Mouse (Mus musculus) cortical plate, adult 2 months (tissue): ENCODE results near the gene Lbhd1.

Experiments used
- CTCF ChIP-seq: fragments of 200-500 bp; IDR thresholded peaks from 2 replicates; pipeline ENCODE4 v1.5.1; 2011; ENCODE audit warnings: mild to moderate bottlenecking, control low read depth, low read length; ENCODE audit not compliant: insufficient read depth; ENCODE audit errors: extremely low read depth
- POLR2A ChIP-seq: fragments of 200-500 bp; IDR thresholded peaks from 2 replicates; pipeline ENCODE4 v1.6.1; 2011; ENCODE audit warnings: mild to moderate bottlenecking, low read length, control low read depth; ENCODE audit not compliant: insufficient read depth; ENCODE audit errors: extremely low read depth

- peak; percentile 93 for TF ChIP-seq POLR2A
- no peak for TF ChIP-seq CTCF
Measured at GRCm38 (mm10) chr19:8920073-8920736, 36.7 kb downstream of the Lbhd1 start, which contains the start of gene B3gat3.
